Mouse (Mus musculus) activated CD4-positive, CD25-positive, alpha-beta regulatory T cell, adult 4 months (primary cell): ENCODE data around the gene Kif16b. TPM values are rescaled to one million over a fixed set of nuclear protein-coding genes. Genes with fewer than 3 reads are reported as not detected.

ENCODE experiments used
- ATAC-seq: one replicate; pipeline ENCODE4 v1.8.0; 2017
- polyA plus RNA-seq, 2 experiments: library from polyadenylated mRNA; unstranded; fragments of 100-300 nt; shearing (Covaris generic); gene quantifications; one replicate each; pipeline ENCODE4 v1.2.1; 2017

The Kif16b gene
- polyA plus RNA-seq, 2 experiments from 2014 or later, result 9.1 to 9.7 TPM

DNA sequence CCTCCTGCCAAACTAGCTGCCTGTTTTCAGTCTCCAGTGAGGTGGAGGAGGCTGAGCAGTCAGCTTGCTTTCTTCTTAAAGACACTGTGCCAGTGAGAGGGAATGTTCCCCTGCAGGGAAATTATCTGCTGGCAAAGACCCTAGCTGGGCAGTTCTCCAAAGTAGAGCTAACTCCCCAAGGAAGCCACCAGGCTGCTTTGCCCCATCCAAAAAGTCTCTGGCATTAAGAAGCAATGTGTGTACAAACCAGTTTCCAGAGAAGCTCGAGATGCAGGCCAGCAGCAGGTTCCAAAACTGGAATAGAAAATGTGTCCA, 169.6 kb downstream of the Kif16b start:
- no peak for ATAC-seq

DNA sequence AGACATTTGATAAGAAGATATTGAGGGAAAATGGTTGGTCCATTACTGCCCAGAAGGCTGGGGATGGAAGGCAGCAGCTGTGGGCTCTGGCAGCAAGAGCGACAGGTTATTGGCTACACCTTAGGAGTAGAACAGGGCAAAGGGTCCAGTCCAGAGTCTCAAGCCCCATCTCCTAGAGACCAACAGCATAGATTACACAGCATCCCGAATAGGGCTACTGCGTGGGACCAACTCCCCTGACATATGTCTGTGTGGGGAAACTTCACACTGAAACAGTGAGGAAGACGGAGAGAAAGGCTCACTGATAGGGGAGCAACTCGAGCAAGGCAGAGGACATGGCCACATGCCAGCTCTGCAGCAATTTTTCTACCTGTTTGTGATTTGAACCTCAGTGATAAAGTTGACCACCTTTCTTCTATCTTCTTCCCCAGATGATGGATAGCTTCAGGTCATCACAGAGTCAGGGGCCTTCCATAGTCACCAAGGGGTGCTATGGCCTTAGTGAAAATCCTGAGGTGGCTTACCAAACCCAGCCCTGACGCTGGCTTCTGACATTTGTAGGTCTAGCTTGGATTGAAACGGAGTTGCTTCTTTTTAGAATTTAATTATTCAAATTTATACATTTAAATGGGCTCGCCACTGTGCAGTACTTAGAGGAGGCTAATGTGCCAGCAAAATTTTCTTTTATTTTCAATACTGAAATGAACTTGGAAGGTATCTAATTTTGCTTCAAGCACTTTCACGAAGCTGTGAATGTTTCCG, 170.1 kb downstream of the Kif16b start:
- ATAC-seq, result no peak

DNA sequence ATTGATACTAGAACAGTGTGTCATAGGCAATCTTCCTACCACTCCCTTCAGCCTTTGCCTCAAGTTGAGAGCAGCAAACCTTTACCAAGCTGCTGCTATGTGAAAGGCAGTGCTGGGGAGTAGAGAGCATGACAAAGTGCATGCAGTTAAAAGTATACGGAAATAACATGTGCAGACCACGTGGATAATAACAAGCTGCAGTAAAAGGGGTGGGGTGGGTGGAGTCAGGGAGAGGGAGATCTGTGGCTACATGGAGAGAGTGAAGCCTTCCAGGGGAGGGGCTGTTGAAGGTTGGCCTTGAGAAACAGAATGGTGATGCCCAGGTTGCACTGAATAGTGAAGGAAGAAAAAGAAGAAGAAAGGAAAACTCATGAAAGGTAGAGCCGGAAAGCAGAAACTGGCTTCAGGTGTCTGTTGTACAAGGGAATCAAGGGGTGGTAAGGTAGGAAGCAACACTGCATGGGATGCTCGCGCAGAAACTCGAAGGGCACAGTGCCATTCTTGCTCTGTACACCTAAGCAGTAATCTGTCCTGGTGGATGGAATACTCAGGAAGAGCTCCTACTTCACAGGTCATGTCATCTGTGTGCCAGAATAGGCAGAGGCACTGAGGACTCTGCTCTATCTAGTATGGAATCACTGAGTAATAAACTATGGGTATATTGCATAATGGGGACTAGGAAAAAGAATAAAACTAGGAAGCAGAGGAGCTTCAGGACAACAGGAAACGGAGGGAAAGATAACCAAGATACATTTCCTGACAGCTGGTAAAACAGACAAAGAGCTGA, 176.9 kb downstream of the Kif16b start:
- no peak for ATAC-seq

GRCm38 (mm10) chr2:142720174-142720573, 181.2 kb downstream of the Kif16b start:
- no peak for ATAC-seq

DNA sequence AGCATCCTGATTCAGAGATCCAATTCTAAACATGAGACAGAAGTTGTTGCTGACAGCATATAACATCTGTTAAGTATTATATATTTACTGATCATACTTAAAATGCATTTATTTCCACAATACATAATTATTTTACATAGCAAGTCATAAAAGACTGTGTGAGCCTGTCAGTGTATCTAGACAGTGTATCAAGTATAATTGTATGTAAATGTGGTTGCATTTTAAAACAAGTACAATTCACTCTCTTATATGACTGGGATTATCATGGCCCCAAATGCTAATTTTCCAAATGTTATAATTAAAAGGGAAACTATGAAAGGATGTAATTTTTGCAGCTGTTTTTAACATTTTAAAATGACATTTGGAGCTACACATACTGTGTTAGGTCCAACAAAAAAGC, 182.3 kb downstream of the Kif16b start:
- ATAC-seq, result no peak

DNA sequence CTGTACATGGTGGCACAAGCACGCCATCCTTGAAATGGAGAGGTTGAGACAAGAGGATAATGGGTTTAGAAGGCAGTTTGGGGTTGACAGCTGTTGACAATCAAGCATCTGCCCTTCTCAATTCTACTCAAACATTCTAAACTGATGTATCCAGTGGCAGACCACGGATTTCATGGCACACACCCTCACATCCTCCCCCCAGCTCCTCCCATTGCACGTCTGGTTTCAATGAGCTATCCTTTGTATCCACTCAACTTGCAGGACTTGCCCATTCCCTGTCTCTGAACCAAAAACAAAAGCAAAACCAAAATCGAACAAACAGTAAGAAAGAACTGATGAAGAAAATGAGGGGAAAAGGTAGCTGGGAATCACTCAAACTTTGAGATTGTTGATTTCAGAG, 183.7 kb downstream of the Kif16b start:
- no peak for ATAC-seq

- no peak for ATAC-seq
These were observed 185.4 kb downstream of the Kif16b start for GRCm38 (mm10) chr2:142715912-142716260.

DNA sequence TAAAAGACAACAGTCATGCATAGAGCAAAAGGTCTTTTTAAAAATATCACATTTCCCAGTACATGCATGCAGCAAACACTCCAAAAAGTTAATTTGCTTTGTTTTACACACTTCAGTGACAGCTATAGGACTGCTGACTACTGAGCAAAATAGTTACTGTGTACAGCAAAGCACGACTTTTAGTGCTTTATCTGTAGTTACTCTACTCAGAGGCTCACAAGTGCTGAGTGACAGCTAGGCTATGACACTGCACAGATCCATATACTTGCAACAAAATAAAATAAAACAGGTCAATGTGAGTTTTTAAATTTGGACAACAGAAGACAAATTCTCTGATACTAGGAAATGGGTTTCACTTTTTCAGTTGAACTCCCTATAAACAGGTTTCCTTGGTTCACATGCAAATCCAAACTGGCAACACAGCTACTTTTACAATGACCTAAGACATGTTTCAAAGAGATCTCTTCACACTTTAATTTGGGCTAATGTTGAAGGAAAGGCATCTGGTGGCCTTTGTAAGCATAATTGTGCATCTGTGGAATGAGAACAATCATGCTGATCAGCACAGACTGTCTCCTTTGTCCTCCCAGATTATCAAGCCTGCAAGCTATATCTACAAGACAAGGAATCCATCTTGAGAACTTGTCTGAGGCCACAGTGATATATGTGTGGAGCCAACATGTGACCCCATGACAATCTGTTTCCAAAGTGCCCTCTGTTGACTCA, 186.0 kb downstream of the Kif16b start:
- no peak for ATAC-seq

- no peak for ATAC-seq
These were observed 188.6 kb downstream of the Kif16b start for GRCm38 (mm10) chr2:142712727-142713126.

- ATAC-seq, result no peak
These were observed 192.0 kb downstream of the Kif16b start for GRCm38 (mm10) chr2:142709326-142709725.

- ATAC-seq, result no peak
These were observed 200.6 kb downstream of the Kif16b start for GRCm38 (mm10) chr2:142700689-142701088.

DNA sequence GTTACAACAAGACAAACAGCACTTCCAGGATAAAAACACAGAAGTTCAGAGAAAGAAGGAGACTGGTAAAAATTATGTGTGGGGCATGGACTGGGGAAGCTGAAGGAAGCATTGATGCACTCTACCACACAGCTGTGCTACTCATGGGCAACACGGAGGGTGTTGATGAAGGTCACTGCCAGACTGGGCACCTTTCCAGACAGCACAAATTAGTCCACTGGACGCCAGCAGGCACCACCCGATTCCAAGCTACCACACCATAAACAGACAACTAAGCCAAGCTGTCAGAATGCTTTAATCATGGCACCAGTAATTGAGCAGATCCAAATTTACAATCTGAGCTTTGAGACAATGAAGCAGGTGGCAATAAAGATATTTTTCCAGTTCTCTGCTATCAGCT, 202.7 kb downstream of the Kif16b start:
- ATAC-seq, result no peak

GRCm38 (mm10) chr2:142694936-142695331, 206.4 kb downstream of the Kif16b start:
- no peak for ATAC-seq

DNA sequence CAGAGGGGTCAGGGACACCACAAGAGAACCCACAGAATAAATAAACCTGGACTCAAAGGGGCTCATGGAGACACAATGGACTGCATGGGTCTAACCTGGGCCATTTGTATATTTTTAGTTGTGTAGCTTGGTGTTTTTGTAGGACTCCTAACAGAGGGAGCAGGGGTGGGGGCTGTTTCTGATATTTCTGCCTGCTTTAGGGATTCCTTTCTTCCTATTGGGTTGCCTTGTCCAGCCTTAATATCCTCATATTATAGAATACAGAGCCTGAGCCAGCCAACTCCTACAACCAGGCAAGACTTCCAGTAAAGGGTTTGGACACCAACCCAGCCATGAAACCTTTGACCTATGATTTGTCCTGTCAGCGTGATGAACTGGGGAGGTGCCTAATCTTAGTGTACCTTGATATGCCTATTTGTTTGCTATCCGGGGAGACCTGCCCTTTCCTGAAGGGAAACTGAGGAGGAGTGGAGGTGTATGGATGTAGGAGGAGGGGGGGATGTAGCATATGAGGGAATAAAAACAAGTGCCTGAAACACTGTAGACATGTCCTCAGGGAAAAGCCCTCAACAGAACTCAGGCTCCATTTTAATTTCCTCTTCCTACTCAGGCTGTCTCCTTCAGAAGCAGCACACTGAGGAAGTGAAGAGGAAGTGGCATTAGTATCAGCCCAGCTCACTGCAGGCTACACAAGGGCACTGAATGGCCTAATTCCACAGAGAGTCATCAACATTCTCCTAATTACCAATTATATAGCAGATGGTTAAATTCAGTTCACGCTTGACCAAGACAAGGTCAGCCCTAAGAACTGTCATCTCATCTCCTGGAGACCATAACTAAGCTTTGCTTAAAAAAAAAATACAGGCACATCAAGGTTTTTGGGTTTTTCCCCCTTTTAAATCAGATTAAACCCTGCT, 207.1 kb downstream of the Kif16b start:
- ATAC-seq, result no peak

- ATAC-seq, result no peak
These were observed 207.9 kb downstream of the Kif16b start for GRCm38 (mm10) chr2:142693461-142693860.

DNA sequence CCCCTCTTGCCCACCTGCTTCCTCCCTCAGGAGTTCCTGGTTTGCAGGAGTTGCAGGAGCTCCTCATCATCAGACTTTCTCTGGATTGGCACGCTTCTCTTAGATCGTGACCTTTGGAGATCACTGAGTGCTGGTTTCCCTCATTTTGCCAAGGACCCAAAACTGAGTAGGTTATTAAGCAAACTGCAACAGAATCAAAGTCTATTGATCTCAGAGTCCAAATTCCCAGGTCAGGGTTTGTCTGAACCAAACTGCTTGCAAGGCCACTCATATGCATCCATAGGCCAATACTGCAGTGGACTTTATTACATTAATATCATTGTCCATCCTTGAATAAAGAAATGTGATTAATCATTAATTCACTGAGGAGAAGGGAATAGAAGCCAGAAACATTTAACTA, 211.8 kb downstream of the Kif16b start:
- no peak for ATAC-seq

DNA sequence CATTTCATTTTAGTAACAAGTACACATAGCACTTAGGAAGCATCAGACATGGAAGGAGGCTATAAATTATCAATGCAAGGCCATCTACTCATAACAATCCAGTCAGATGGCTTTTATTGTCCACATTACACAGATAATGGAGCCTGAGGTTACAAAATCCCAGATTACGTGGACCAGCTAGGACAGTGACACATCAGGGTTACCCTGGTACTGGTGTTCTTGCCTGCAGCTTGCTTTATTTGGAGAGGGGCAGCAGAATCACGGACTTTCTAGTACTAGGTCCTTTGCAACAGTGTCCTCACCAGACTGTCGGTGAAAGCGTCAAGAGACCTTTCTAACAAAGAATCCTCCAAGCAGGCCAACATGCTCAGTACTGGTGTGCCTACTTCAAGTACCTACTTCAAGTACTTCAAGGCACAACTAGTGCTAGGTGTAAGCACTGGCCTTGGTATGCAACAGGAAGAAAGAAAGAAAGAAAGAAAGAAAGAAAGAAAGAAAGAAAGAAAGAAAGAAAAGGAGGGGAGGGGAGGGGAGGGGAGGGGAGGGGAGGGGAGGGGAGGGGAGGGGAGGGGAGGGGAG, 213.3 kb downstream of the Kif16b start:
- no peak for ATAC-seq

- ATAC-seq, result no peak
These were observed 218.2 kb downstream of the Kif16b start for GRCm38 (mm10) chr2:142682965-142683709.

DNA sequence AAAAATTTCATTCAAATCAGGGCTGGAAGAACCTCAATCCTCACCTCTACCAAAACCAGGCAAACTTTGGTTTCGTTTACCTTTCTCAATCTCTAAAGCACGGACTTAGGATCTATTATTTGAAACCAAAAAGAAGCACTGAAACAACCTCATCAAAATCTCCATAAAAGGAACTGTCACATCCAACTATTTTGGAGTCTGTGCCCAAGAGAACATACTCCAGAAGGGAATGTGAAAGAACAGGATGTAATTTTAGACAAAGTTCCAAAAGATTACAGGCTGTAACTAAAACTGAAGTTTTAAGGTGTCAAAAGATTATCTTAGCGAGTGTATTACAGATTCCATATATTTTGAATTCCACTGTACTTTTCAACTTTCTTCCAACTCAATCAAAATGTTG, 232.9 kb downstream of the Kif16b start:
- no peak for ATAC-seq

DNA sequence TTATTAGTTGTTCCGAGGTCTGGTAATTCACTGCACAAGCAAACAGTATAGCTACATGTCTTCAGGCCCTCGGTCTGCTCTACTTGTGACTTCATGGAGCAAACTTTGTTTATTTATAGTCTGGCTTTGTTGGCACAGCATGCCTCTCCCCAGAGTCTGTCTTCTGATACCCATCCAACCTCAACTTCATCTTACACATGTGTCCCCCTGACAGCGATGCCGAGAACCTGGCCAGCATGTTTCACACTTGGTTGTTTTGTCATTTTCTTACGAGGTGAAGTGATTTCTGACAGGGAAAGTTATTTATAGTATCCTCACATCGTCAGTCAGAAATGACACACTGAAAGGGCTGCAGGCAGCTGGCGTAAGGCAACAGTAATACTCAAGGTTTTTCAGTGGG, 249.7 kb downstream of the Kif16b start:
- ATAC-seq, result no peak

GRCm38 (mm10) chr2:142648023-142648453, 253.3 kb downstream of the Kif16b start:
- ATAC-seq, result no peak
